Mouse (Mus musculus) spleen, postnatal 10 days (tissue): ENCODE results near the gene 1110051M20Rik.

ENCODE experiments used
- DNase-seq, 2 experiments: peaks; one replicate each; pipeline ENCODE4 v3.0.0; 2021 to 2022; ENCODE audit warnings: low spot score in 2 of 2

The 1110051M20Rik gene

GRCm38 (mm10) chr2:91305926-91306325 lies 138.6 kb downstream of the 1110051M20Rik start:
- DNase-seq: no peak

GRCm38 (mm10) chr2:91302845-91303244 lies 141.7 kb downstream of the 1110051M20Rik start:
- DNase-seq: no peak

DNA sequence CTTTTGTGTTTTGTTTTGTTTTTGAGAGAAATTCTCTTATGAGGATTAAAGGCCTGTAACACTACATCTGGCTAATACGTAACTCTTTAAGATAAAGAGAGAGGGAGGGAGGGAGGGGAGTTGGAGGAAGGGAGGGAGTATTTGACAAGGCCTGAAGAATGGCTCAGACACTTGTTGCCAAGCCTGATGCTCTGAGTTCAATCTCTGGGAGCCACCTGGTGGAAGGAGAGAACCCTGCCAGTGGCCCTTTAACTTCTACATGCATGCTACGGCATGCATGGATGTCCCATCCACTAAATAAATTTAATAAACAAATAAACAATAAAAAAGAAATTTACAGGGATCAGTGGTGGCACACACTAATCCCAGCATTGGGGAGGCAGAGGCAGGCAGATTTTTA lies 142.7 kb downstream of the 1110051M20Rik start:
- no peak for DNase-seq

DNA sequence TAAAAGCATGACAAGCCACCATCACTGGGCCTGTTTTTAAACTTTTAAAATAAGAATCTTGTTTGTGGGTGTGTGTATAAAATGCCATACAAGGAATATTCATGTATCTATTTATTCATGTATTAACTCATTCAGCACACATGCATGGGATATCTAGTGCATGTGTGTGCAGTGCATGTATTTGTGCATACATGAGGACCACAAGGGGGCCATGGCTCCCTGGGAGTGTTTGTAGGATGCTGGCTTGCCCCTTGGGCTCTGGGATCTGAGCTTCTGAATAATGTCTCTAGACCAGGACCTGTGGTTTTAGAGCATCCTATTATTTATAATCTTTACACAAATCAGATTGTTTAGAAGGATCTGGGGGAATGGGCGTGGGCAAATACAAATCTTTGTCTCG lies 143.7 kb downstream of the 1110051M20Rik start:
- DNase-seq: no peak

- DNase-seq: no peak
Observed at GRCm38 (mm10) chr2:91299156-91299555, 145.3 kb downstream of the 1110051M20Rik start.

- no peak for DNase-seq
Observed at GRCm38 (mm10) chr2:91295895-91296294, 148.6 kb downstream of the 1110051M20Rik start.

DNA sequence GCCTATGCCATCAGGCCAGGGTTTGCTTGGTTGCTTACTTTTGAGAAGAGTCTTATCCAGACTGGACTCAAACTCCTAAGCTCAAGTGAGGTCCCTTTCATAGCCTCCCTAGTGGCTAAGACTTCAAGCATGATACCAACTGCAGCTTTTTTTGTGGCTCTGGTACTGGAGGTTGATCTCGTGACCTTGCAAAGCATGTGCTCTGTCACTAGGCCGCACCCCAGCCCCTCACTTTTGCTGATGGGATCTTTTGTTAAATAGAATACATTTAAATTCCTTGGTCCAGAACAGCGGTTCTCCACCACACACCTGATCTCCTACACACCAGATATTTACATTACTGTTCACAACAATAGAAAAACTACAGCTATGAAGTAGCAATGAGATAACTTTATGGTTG lies 150.3 kb downstream of the 1110051M20Rik start:
- DNase-seq: no peak

- no peak for DNase-seq
Observed at GRCm38 (mm10) chr2:91291197-91292007, 153.1 kb downstream of the 1110051M20Rik start.

DNA sequence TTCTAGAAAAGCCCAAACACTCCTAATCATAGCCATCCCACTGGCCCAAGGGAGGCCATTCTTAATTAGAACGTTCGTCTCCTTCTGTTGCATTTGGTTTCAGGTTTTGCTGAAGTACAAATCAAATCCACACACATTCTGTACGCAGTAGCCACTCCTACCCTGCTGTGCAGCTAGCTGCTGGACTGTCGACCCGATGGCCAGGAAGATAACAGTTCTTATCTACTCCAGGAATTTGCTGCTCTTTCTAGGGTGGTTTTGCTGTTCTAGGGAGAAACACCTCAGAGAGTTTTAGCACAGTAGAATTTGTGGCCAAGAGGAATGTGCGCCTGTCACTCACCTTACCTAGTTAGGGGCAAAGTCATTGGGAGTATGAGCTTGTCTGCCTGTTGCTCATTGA lies 156.9 kb downstream of the 1110051M20Rik start:
- DNase-seq: no peak

DNA sequence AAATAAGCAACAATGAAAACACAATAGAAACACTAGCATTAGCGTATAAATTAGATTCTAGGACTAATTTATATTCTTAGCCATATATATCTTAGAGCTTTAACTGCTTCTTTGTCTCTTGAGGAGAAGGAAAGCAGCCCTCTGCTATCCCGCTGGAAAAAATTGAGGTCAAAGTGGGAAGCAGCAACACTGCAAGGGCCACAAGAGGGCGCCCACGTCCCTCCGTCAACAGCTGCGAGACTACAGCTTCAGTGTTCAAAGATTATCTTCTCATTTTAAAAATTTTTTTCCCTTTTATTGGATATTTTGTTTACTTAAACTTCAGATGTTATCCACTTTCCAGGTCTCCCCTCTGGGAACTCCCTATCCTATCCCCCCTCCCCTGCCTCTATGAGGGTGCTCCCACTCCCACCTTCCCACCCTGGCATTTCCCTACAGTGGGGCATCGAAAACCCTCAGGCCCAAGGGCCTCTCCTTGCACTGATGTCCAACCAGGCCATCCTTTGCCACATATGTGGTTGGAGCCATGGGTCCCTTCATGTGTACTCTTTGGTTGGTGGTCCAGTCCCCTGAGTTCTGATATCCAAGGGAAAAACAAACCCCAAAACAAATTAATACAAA lies 158.5 kb downstream of the 1110051M20Rik start:
- DNase-seq: peak; percentile 51 to 82

GRCm38 (mm10) chr2:91284375-91285199 lies 159.9 kb downstream of the 1110051M20Rik start:
- peak in 1 of 2 experiments; percentile 25 for DNase-seq

GRCm38 (mm10) chr2:91283972-91284371 lies 160.5 kb downstream of the 1110051M20Rik start:
- DNase-seq: no peak

DNA sequence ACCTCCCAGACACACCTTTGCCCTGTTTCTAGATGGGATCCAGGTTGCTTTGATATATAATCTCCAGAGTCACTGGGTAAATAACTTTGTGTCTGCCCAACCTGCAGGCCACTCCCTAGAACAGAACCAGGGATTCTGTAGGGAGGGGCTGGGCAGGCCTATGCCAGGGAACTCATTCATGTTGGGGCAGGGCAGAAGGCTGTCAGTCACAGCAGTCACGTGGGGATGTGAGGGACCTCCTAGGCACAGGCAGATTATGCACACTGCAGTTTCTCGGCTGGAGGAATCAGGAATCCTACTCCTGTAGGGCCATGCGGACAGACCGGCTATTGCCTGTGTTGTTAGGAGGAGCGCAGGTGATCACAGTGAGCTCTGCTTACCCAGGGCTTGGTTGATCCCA lies 163.1 kb downstream of the 1110051M20Rik start:
- DNase-seq: no peak

DNA sequence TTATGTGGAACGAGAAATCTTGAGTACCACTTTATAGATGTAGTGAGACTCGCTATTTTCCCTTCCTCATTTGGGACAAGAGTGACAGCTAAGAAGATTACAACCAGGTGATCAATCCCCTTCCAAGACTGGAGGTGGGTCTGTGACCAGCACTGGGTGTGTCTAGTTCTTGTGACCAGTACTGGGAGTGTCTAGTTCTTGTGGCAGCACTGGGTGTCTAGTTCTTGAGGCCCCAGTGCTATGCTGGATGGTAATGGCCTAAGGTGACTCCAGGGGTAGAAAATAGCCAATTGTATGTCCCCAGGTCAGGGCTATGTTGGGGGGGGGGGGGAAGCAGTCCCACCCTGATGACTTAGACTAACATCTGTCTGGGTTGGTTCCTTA lies 165.1 kb downstream of the 1110051M20Rik start:
- DNase-seq: no peak

GRCm38 (mm10) chr2:91278749-91279371 lies 165.6 kb downstream of the 1110051M20Rik start:
- peak in 1 of 2 experiments; percentile 59 for DNase-seq

GRCm38 (mm10) chr2:91269687-91270133 lies 174.8 kb downstream of the 1110051M20Rik start:
- DNase-seq: no peak

DNA sequence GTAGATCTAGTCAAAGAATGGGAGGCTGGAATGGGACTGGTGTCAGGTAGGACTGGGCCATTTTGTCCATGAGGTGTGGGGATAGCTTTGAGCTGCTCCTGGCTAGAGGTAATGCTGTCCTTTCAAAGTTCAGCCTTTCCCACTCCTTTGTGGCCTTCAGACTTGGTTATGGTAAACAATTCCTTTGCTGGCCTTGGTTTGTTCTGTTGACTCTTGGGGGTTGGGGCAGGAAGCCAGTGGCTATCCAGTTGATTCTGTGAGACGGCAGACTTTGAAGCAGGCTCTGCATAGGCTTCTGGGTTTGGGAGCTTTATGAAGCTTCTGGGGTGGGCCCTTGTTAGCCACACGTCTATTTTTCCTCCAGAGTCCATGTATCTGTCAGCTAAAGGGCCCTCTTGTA lies 175.8 kb downstream of the 1110051M20Rik start:
- no peak for DNase-seq

GRCm38 (mm10) chr2:91268042-91268441 lies 176.5 kb downstream of the 1110051M20Rik start:
- no peak for DNase-seq

GRCm38 (mm10) chr2:91264711-91265681 lies 179.5 kb downstream of the 1110051M20Rik start, which contains the start of gene Arfgap2:
Gene Arfgap2 (plus strand): TSS chr2:91264974.
- peak; percentile 86 to 96 for DNase-seq
